Mouse (Mus musculus): ENCODE measurements around the gene Gm17334.
A peak's percentile ranks its signal among the peaks of the same experiment; 100 is the strongest.

Gm17334 gene

GRCm38 (mm10) chr11:53796409-53797151, 23.6 kb upstream of the Gm17334 start:
- DNase-seq, result no peak

GRCm38 (mm10) chr11:53795813-53796212, 22.8 kb upstream of the Gm17334 start:
- DNase-seq, result no peak

GRCm38 (mm10) chr11:53794671-53795557, 21.9 kb upstream of the Gm17334 start:
- peak; percentile 36 for DNase-seq

GRCm38 (mm10) chr11:53794015-53794414, 21.0 kb upstream of the Gm17334 start:
- DNase-seq, result no peak

GRCm38 (mm10) chr11:53792986-53793385, 20.0 kb upstream of the Gm17334 start:
- DNase-seq, result no peak

- DNase-seq, result no peak
Observed at GRCm38 (mm10) chr11:53789277-53789676, 16.3 kb upstream of the Gm17334 start.

GRCm38 (mm10) chr11:53788196-53788595, 15.2 kb upstream of the Gm17334 start:
- peak; percentile 29 for DNase-seq

GRCm38 (mm10) chr11:53786058-53787031, 13.4 kb upstream of the Gm17334 start:
- no peak for DNase-seq

- no peak for DNase-seq
Observed at GRCm38 (mm10) chr11:53785311-53785936, 12.4 kb upstream of the Gm17334 start.

GRCm38 (mm10) chr11:53783288-53783687, 10.3 kb upstream of the Gm17334 start:
- no peak for DNase-seq

- DNase-seq, result no peak
Observed at GRCm38 (mm10) chr11:53781964-53782363, 9.0 kb upstream of the Gm17334 start.

- no peak for DNase-seq
Observed at GRCm38 (mm10) chr11:53781201-53781775, 8.3 kb upstream of the Gm17334 start.

- no peak for DNase-seq
Observed at GRCm38 (mm10) chr11:53780262-53780661, 7.3 kb upstream of the Gm17334 start.

GRCm38 (mm10) chr11:53779808-53780207, 6.8 kb upstream of the Gm17334 start:
- DNase-seq, result no peak

GRCm38 (mm10) chr11:53778455-53778854, 5.5 kb upstream of the Gm17334 start:
- no peak for DNase-seq

GRCm38 (mm10) chr11:53777736-53778135, 4.7 kb upstream of the Gm17334 start:
- no peak for DNase-seq

GRCm38 (mm10) chr11:53774659-53775255, 1.8 kb upstream of the Gm17334 start:
- DNase-seq, result no peak

- no peak for DNase-seq
Observed at GRCm38 (mm10) chr11:53773641-53774360, 814 bp upstream of the Gm17334 start.

GRCm38 (mm10) chr11:53772536-53772935, 451 bp downstream of the Gm17334 start:
- no peak for DNase-seq

- DNase-seq, result no peak
Observed at GRCm38 (mm10) chr11:53771001-53771744, 1.8 kb downstream of the Gm17334 start.

All from embryo, embryonic 11 days (tissue).